Mouse (Mus musculus) olfactory bulb, adult 2 months (tissue): Measurements from ENCODE around the gene Ntm.

Source experiments
- CTCF ChIP-seq: fragments of 200-500 bp; IDR thresholded peaks from 2 replicates; pipeline ENCODE4 v1.5.1; 2012; ENCODE audit warnings: low read depth, mild to moderate bottlenecking, low read length, moderate library complexity; ENCODE audit not compliant: insufficient read depth
- POLR2A ChIP-seq: fragments of 200-500 bp; IDR thresholded peaks from 2 replicates; pipeline ENCODE4 v1.6.1; 2012; ENCODE audit warnings: mild to moderate bottlenecking, low read depth, low read length, moderate library complexity; ENCODE audit not compliant: insufficient read depth

DNA sequence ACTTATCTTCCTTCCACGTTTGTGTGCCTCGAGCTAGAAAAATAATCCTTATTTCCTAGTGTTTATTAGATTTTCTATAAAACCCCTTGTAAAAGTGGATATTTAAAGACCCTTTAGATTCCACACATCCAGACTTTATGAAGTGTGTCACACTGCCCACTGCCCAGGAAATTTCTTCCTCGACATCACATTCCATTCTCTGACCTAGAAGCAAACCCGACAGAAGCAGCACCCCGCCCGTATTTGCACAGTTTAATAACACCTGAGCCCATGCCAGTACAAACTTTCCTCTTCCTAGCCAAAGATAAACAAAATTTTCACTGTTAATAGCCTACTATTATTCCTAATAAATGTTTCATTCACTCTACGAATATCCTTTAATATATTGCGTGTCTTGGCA lies 562.8 kb downstream of the Ntm start:
- TF ChIP-seq CTCF (no peak), POLR2A (no peak)
